Comparison of ENCODE assay signal across 17 mouse cellular contexts in the genomic region with DNA sequence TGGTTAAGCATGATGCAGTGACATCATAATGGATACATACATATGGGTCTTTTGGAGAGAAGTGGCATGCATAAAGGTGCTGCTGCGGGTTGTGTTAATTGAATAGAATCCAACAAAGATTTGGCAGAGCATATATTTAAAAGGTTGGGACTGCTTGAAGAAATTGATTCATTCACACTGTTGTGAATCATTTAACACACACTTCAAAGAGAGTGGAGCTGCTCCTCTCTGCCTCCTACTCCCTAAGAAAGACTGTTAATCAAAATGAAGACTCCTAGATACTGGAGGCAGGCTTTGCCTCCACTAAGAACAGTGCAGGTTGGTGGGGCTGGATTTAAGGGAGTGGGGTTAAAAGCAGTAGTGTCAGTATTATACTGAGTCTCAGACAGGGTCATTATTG.
"Had no signal": no experiment of that assay in that cellular context is flagged by ENCODE, and none has a peak within 500 bp of the region (broad histone marks: within the 10 kb centered on the region; RNA-seq: fewer than 3 reads in every experiment).

No protein-coding gene starts in this region.

- H3K36me3 ChIP-seq: liver, embryonic 15.5 days; lung, embryonic 15.5 days; midbrain, embryonic 12.5 days; neural tube, embryonic 12.5 days; stomach, embryonic 15.5 days had no signal

- DNase-seq: liver, postnatal 0 days; lung, adult 2 months; lung, postnatal 14 days; lung, postnatal 36 days; right cerebral cortex, postnatal 14 days; thymus, adult 2 months; thymus, postnatal 25 days; thymus, postnatal 4 days had no signal

- H3K4me3 ChIP-seq: liver, embryonic 15.5 days; lung, embryonic 15.5 days; megakaryocyte, embryonic 14.5 days; midbrain, embryonic 12.5 days; neural tube, embryonic 12.5 days; stomach, embryonic 15.5 days had no signal

- H3K9ac ChIP-seq: liver, embryonic 15.5 days; liver, postnatal 0 days; lung, embryonic 15.5 days; midbrain, embryonic 12.5 days; neural tube, embryonic 12.5 days; stomach, embryonic 15.5 days had no signal

- ATAC-seq: liver, postnatal 0 days; lung, postnatal 0 days had no signal

- H3K27me3 ChIP-seq: liver, embryonic 15.5 days; lung, embryonic 15.5 days; megakaryocyte, embryonic 14.5 days; midbrain, embryonic 12.5 days; neural tube, embryonic 12.5 days; stomach, embryonic 15.5 days had no signal

- H3K4me2 ChIP-seq: liver, embryonic 15.5 days; lung, embryonic 15.5 days; midbrain, embryonic 12.5 days; neural tube, embryonic 12.5 days; stomach, embryonic 15.5 days had no signal

- H3K9me3 ChIP-seq: liver, embryonic 15.5 days; lung, embryonic 15.5 days; megakaryocyte, embryonic 14.5 days; midbrain, embryonic 12.5 days; neural tube, embryonic 12.5 days; stomach, embryonic 15.5 days had no signal

- H3K27ac ChIP-seq: liver, embryonic 15.5 days; lung, embryonic 15.5 days; macrophage; midbrain, embryonic 12.5 days; neural tube, embryonic 12.5 days; stomach, embryonic 15.5 days; stomach, postnatal 0 days had no signal

- H3K4me1 ChIP-seq: liver, embryonic 15.5 days; lung, embryonic 15.5 days; megakaryocyte, embryonic 14.5 days; neural tube, embryonic 12.5 days; stomach, embryonic 15.5 days had no signal
